Mouse (Mus musculus) midbrain, embryonic 13.5 days (tissue): ENCODE measurements around the gene Osgep. TPM values are rescaled to one million over a fixed set of nuclear protein-coding genes. Genes with fewer than 3 reads are reported as not detected.
"Not testable (repeated sequence)": the region's sequence is repeated elsewhere in the genome, so short reads cannot be mapped to it uniquely, and the experiment has no call there.

Experiments
- ATAC-seq: fragments of 200-750 bp; cut with Nextera tagmentation; 2 replicates; pipeline ENCODE4 v1.8.0; 2017; ENCODE audit warnings: mild to moderate bottlenecking, moderate TSS enrichment, moderate library complexity
- H3K27ac ChIP-seq: fragments of 300-500 bp; sonication (generic); 2 replicates; pipeline ENCODE4 v1.5.1; 2015; ENCODE audit warnings: inconsistent platforms, mild to moderate bottlenecking, moderate library complexity
- H3K27me3 ChIP-seq: fragments of 300-500 bp; sonication (generic); 2 replicates; pipeline ENCODE4 v1.6.1; 2015; ENCODE audit warnings: mild to moderate bottlenecking, inconsistent platforms
- H3K36me3 ChIP-seq: fragments of 300-500 bp; sonication (generic); 2 replicates; pipeline ENCODE4 v1.6.1; 2015; ENCODE audit warnings: mild to moderate bottlenecking, inconsistent platforms
- H3K4me1 ChIP-seq: fragments of 300-500 bp; sonication (generic); replicated peaks from 2 replicates; pipeline ENCODE4 v1.6.1; 2015; ENCODE audit warnings: inconsistent platforms
- H3K4me2 ChIP-seq: fragments of 300-500 bp; sonication (generic); replicated peaks from 2 replicates; pipeline ENCODE4 v1.6.1; 2015; ENCODE audit warnings: moderate library complexity, mild to moderate bottlenecking, inconsistent platforms
- H3K4me3 ChIP-seq: fragments of 300-500 bp; sonication (generic); replicated peaks from 2 replicates; pipeline ENCODE4 v1.5.1; 2015; ENCODE audit warnings: mild to moderate bottlenecking, inconsistent platforms
- H3K9ac ChIP-seq: fragments of 300-500 bp; sonication (generic); replicated peaks from 2 replicates; pipeline ENCODE4 v1.6.1; 2015; ENCODE audit warnings: mild to moderate bottlenecking, inconsistent platforms
- H3K9me3 ChIP-seq: fragments of 300-500 bp; sonication (generic); 2 replicates; pipeline ENCODE4 v1.6.1; 2016; ENCODE audit warnings: mild to moderate bottlenecking, inconsistent platforms
- WGBS: fragments of 180-500 bp; shearing (Covaris S2); methylation state at CpG from one replicate; pipeline ENCODE4 v1.1.7; 2015; 5-methylcytosine and 5-hydroxymethylcytosine counted together
- polyA plus RNA-seq: library from polyadenylated mRNA; unstranded; fragments of >200 nt; fragmentation: Nextera tagmentation; extraction: Ambion mirVana; gene quantifications from 2 replicates; pipeline ENCODE4 v1.2.1, GENCODE M21; 2015

Osgep gene
- polyA plus RNA-seq, 1 experiment from 2014 or later, result 127 TPM

GRCm38 (mm10) chr14:50955942-50956508 is 31.3 kb upstream of the Osgep start, which contains the start of gene Pnp2:
TSS of gene Pnp2 (plus strand) at chr14:50955992.
- H3K4me3 ChIP-seq, H3K27ac ChIP-seq, H3K27me3 ChIP-seq, H3K4me1 ChIP-seq, H3K9me3 ChIP-seq, H3K9ac ChIP-seq, H3K36me3 ChIP-seq: not testable (repeated sequence)
- H3K4me2 ChIP-seq, result peak within 1 kb of the TSS; percentile 25
- peak; percentile 94 for ATAC-seq
- 9% methylated on average over 19 of the region's 19 CpGs for WGBS

GRCm38 (mm10) chr14:50955487-50955886 is 30.8 kb upstream of the Osgep start:
- 94% methylated on average over 10 of the region's 10 CpGs for WGBS
- Histone ChIP-seq H3K4me1 (no peaks in the 10 kb centered on the region), H3K27me3 (no peaks in the 10 kb centered on the region), H3K4me3 (no peak overlapping the region), H3K36me3 (peaks cover 9% of the 10 kb centered on the region), H3K4me2 (no peak overlapping the region), H3K9me3 (no peaks in the 10 kb centered on the region), H3K27ac (no peak overlapping the region), H3K9ac (no peak overlapping the region)
- no peak for ATAC-seq

- peak overlapping the region; percentile 56 for H3K9ac ChIP-seq
- H3K4me2 ChIP-seq, result peak overlapping the region; percentile 56
- H3K4me1 ChIP-seq, result peaks cover 12% of the 10 kb centered on the region
- WGBS, result 25% methylated on average over 3 of the region's 3 CpGs
- H3K27ac ChIP-seq, H3K36me3 ChIP-seq, ATAC-seq, H3K9me3 ChIP-seq, H3K27me3 ChIP-seq: not testable (repeated sequence)
- H3K4me3 ChIP-seq, result peak overlapping the region; percentile 48
Measured at GRCm38 (mm10) chr14:50945526-50945925, 20.8 kb upstream of the Osgep start.

GRCm38 (mm10) chr14:50945081-50945480 is 20.4 kb upstream of the Osgep start:
- Histone ChIP-seq H3K9ac (peak overlapping the region; percentile 56), H3K4me3 (peak overlapping the region; percentile 48), H3K4me1 (peaks cover 12% of the 10 kb centered on the region), H3K27ac (peak overlapping the region; percentile 81), H3K4me2 (peak overlapping the region; percentile 56)
- 8% methylated on average over 6 of the region's 6 CpGs for WGBS
- not testable (repeated sequence) for H3K36me3 ChIP-seq, H3K9me3 ChIP-seq, H3K27me3 ChIP-seq
- ATAC-seq, result 0 out of 2 replicates have a peak, but pooled peaks have one; percentile 20

GRCm38 (mm10) chr14:50944668-50945033 is 20.0 kb upstream of the Osgep start:
- Histone ChIP-seq H3K9ac (peak overlapping the region; percentile 56), H3K4me3 (peak overlapping the region; percentile 48), H3K4me2 (peak overlapping the region; percentile 56), H3K27ac (peak overlapping the region; percentile 81), H3K4me1 (peaks cover 12% of the 10 kb centered on the region)
- H3K9me3 ChIP-seq, H3K27me3 ChIP-seq, H3K36me3 ChIP-seq: not testable (repeated sequence)
- WGBS, result under 1% methylated on average over 15 of the region's 15 CpGs
- peak; percentile 97 for ATAC-seq

GRCm38 (mm10) chr14:50943932-50944667 is 19.4 kb upstream of the Osgep start, which contains the start of gene Gm49342:
TSS of gene Gm49342 (plus strand) at chr14:50944517.
- peak within 1 kb of the TSS; percentile 56 for H3K4me2 ChIP-seq
- H3K27ac ChIP-seq, result peak within 1 kb of the TSS; percentile 81
- H3K4me3 ChIP-seq, result peak within 1 kb of the TSS; percentile 48
- peaks cover 12% of the 10 kb centered on the region for H3K4me1 ChIP-seq
- peak within 1 kb of the TSS; percentile 56 for H3K9ac ChIP-seq
- H3K9me3 ChIP-seq, result no peaks in the 10 kb centered on the region
- WGBS, result 17% methylated on average over 31 of the region's 31 CpGs
- ATAC-seq, result peak; percentile 99
- H3K27me3 ChIP-seq, result no peaks in the 10 kb centered on the region
- no peaks in the 10 kb centered on the region for H3K36me3 ChIP-seq

- H3K4me3 ChIP-seq, result no peak overlapping the region
- peaks cover 3% of the 10 kb centered on the region; the same call in 1 of the 2 replicates for H3K4me1 ChIP-seq
- H3K36me3 ChIP-seq, result no peaks in the 10 kb centered on the region
- ATAC-seq, result no peak
- no peak overlapping the region for H3K27ac ChIP-seq
- H3K4me2 ChIP-seq, result no peak overlapping the region
- H3K9me3 ChIP-seq, result no peaks in the 10 kb centered on the region
- no peaks in the 10 kb centered on the region for H3K27me3 ChIP-seq
- no peak overlapping the region for H3K9ac ChIP-seq
- WGBS, result 46% methylated on average over 2 of the region's 2 CpGs
Measured at GRCm38 (mm10) chr14:50938940-50939339, 14.2 kb upstream of the Osgep start.

GRCm38 (mm10) chr14:50938119-50938908 is 13.6 kb upstream of the Osgep start:
- Histone ChIP-seq H3K27me3 (no peaks in the 10 kb centered on the region), H3K4me1 (no peaks in the 10 kb centered on the region), H3K27ac (no peak overlapping the region), H3K4me3 (no peak overlapping the region), H3K4me2 (no peak overlapping the region), H3K9me3 (no peaks in the 10 kb centered on the region), H3K9ac (no peak overlapping the region), H3K36me3 (no peaks in the 10 kb centered on the region)
- WGBS, result 87% methylated on average over 3 of the region's 3 CpGs
- ATAC-seq, result no peak

GRCm38 (mm10) chr14:50936649-50937048 is 12.0 kb upstream of the Osgep start:
- no peak overlapping the region for H3K4me2 ChIP-seq
- no peak overlapping the region for H3K27ac ChIP-seq
- no peaks in the 10 kb centered on the region for H3K9me3 ChIP-seq
- WGBS, result 61% methylated on average over 1 of the region's 1 CpGs
- H3K36me3 ChIP-seq, result no peaks in the 10 kb centered on the region
- H3K27me3 ChIP-seq, result no peaks in the 10 kb centered on the region
- no peak overlapping the region for H3K9ac ChIP-seq
- ATAC-seq, result no peak
- H3K4me3 ChIP-seq, result no peak overlapping the region
- H3K4me1 ChIP-seq, result peaks cover under 1% of the 10 kb centered on the region; the same call in 1 of the 2 replicates

- peaks cover 28% of the 10 kb centered on the region for H3K4me1 ChIP-seq
- no peaks in the 10 kb centered on the region for H3K27me3 ChIP-seq
- H3K27ac ChIP-seq, result peak overlapping the region; percentile 81
- no peaks in the 10 kb centered on the region for H3K9me3 ChIP-seq
- peak overlapping the region; percentile 99 for H3K4me3 ChIP-seq
- H3K4me2 ChIP-seq, result peak overlapping the region; percentile 56
- peak overlapping the region; percentile 47 for H3K9ac ChIP-seq
- WGBS, result 14% methylated on average over 12 of the region's 12 CpGs
- H3K36me3 ChIP-seq, result peaks cover 28% of the 10 kb centered on the region
- no peak for ATAC-seq
Measured at GRCm38 (mm10) chr14:50931493-50932020, 6.9 kb upstream of the Osgep start.

- Histone ChIP-seq H3K27me3 (no peaks in the 10 kb centered on the region), H3K4me3 (peak within 1 kb of the TSS; percentile 99), H3K4me2 (peak within 1 kb of the TSS; percentile 93), H3K27ac (peak within 1 kb of the TSS; percentile 86), H3K9me3 (no peaks in the 10 kb centered on the region), H3K9ac (peak within 1 kb of the TSS; percentile 99), H3K36me3 (peaks cover 33% of the 10 kb centered on the region), H3K4me1 (peaks cover 35% of the 10 kb centered on the region)
- ATAC-seq, result peak; percentile 99
- under 1% methylated on average over 68 of the region's 68 CpGs for WGBS
Measured at GRCm38 (mm10) chr14:50930754-50931492, 6.2 kb upstream of the Osgep start, which contains the start of the genes Pip4p1 and Pnp. TSS of gene Pip4p1 (minus strand) at chr14:50930856. TSS of gene Pnp (plus strand) at chr14:50931082.
